Mouse (Mus musculus): Measurements from ENCODE around the gene Cpsf2. TPM values are rescaled to one million over a fixed set of nuclear protein-coding genes. Genes with fewer than 3 reads are reported as not detected.

Cpsf2 gene
- polyA plus RNA-seq, 1 experiment from 2014 or later = 38.1 TPM

DNA sequence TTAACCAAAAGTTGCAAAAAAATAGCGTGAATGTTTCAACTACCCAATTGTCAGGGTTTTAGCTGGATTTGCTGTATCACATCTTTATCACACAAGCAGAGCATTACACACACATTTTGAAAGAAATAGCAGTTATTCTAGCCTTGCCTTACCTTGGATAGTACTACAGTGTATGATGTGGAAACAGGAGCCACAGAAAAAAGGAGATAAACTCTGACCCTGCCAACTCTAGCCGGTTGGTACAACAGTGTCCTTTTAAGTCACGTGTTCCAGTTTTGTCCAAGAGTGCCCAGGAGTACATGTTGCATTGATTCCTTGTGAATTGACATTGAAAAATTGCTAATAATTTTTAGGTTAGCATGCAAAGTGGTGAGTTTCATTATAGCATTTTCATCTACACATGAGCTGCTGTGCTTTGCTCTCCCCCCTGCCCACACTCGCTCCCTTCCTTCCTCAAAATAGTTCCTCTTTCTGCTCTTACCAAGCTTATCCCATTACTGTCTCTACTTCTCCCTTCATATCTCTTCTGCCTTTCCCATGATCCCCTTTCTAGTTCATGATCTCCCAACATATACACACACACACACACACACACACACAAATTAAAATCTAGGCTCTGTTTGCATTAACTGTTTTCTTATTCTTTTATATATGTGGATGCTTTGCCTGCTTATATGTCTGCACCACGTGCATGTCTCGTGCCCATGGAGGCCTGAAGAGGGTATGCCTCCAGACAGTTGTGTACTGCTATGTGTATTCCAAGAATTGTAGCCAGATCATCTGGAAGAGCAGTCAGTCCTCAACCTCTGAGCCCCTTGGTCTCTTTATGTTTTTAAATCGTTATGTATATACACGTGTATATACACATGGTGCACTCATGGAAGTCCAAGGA, 19.0 kb downstream of the Cpsf2 start:
- ATAC-seq (no peak), DNase-seq (ENCODE audit: low spot score) (no peak)
- Histone ChIP-seq H3K4me2 (ENCODE audit: low read length) (no peak overlapping the region), H3K9ac (ENCODE audit: low read length) (no peak overlapping the region), H3K36me3 (ENCODE audit: control insufficient read depth, insufficient read depth, low read length) (peaks cover 77% of the 10 kb centered on the region), H3K27ac (ENCODE audit: low read depth, low read length) (no peak overlapping the region), H3K9me3 (replicated peaks; ENCODE audit: control insufficient read depth, low read length) (no peaks in the 10 kb centered on the region), H3K4me3 (ENCODE audit: low read depth, low read length) (no peak overlapping the region), H3K27me3 (replicated peaks; ENCODE audit: control insufficient read depth, insufficient read depth, low read length) (no peaks in the 10 kb centered on the region), H3K4me1 (ENCODE audit: control insufficient read depth, insufficient read depth, low read length) (no peaks in the 10 kb centered on the region)
- 92% methylated on average over 8 of the region's 8 CpGs for WGBS

- Histone ChIP-seq H3K27me3 (replicated peaks; ENCODE audit: control insufficient read depth, insufficient read depth, low read length) (no peaks in the 10 kb centered on the region), H3K9ac (ENCODE audit: low read length) (no peak overlapping the region), H3K36me3 (ENCODE audit: control insufficient read depth, insufficient read depth, low read length) (peaks cover 80% of the 10 kb centered on the region), H3K27ac (ENCODE audit: low read depth, low read length) (no peak overlapping the region), H3K4me3 (ENCODE audit: low read depth, low read length) (no peak overlapping the region), H3K4me1 (ENCODE audit: control insufficient read depth, insufficient read depth, low read length) (no peaks in the 10 kb centered on the region), H3K9me3 (replicated peaks; ENCODE audit: control insufficient read depth, low read length) (no peaks in the 10 kb centered on the region), H3K4me2 (ENCODE audit: low read length) (no peak overlapping the region)
- DNase-seq (ENCODE audit: low spot score) (no peak), ATAC-seq (no peak)
- 96% methylated on average over 5 of the region's 5 CpGs for WGBS
Observed at GRCm38 (mm10) chr12:101998929-101999328, 23.1 kb downstream of the Cpsf2 start.

- ATAC-seq (no peak), DNase-seq (ENCODE audit: low spot score) (no peak)
- whole genome bisulfite sequencing = 94% methylated on average over 11 of the region's 11 CpGs
- Histone ChIP-seq H3K27me3 (replicated peaks; ENCODE audit: control insufficient read depth, insufficient read depth, low read length) (no peaks in the 10 kb centered on the region), H3K9ac (ENCODE audit: low read length) (no peak overlapping the region), H3K27ac (ENCODE audit: low read depth, low read length) (no peak overlapping the region), H3K4me1 (ENCODE audit: control insufficient read depth, insufficient read depth, low read length) (no peaks in the 10 kb centered on the region), H3K9me3 (replicated peaks; ENCODE audit: control insufficient read depth, low read length) (no peaks in the 10 kb centered on the region), H3K4me3 (ENCODE audit: low read depth, low read length) (no peak overlapping the region), H3K4me2 (ENCODE audit: low read length) (no peak overlapping the region), H3K36me3 (ENCODE audit: control insufficient read depth, insufficient read depth, low read length) (peaks cover 86% of the 10 kb centered on the region)
Observed at GRCm38 (mm10) chr12:102000785-102001184, 25.0 kb downstream of the Cpsf2 start.

DNA sequence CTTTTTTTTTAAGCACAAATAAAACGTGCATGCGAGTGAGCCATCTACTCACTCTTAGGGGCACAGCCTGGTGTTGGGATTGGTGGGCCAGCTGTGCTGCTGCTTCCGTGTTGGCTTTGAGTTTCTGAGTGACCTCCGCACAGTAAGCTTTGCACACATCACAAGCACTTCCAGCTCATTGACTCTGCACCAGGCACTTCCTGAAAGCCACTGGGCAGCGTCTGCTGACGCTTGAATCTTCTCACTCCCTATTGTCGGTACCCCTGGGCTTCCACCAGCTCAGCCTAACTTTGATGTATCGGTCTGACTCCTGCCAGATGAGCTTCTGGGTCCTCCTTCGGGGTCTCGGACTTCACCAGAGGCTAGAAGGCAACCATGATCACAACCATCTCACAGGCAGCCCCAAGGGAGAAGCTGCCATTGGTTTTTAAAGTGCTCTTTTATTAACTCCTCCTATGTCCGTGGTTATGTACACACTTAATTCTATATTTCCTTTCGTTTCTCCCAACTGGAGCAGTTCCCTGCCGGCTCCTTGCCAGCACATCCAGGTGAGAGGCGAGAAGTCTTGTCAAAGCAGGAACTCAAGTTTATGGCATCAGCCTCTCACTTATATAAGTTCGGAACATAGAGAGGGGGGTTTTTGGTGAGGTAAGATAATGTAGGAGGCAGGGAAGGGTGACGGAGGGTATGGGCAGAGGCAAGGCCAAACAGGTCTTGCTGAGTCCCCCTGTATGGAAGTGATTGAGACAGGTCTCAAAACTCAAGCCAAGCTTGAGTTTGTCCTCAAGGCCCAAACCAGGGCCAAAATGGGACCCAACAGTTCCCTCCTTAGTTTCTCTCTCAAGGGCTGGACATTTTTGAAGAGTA, 32.6 kb downstream of the Cpsf2 start:
- WGBS = 93% methylated on average over 16 of the region's 16 CpGs
- no peaks in the 10 kb centered on the region for H3K27me3 ChIP-seq (replicated peaks; ENCODE audit: control insufficient read depth, insufficient read depth, low read length)
- no peaks in the 10 kb centered on the region for H3K4me1 ChIP-seq (ENCODE audit: control insufficient read depth, insufficient read depth, low read length)
- no peak overlapping the region for H3K27ac ChIP-seq (ENCODE audit: low read depth, low read length)
- H3K4me3 ChIP-seq (ENCODE audit: low read depth, low read length) = no peak overlapping the region
- ATAC-seq = no peak
- H3K4me2 ChIP-seq (ENCODE audit: low read length) = no peak overlapping the region
- H3K9me3 ChIP-seq (replicated peaks; ENCODE audit: control insufficient read depth, low read length) = no peaks in the 10 kb centered on the region
- peaks cover 28% of the 10 kb centered on the region for H3K36me3 ChIP-seq (ENCODE audit: control insufficient read depth, insufficient read depth, low read length)
- no peak for DNase-seq (ENCODE audit: low spot score)
- H3K9ac ChIP-seq (ENCODE audit: low read length) = no peak overlapping the region

- Histone ChIP-seq H3K4me2 (ENCODE audit: low read length) (no peak overlapping the region), H3K4me1 (ENCODE audit: control insufficient read depth, insufficient read depth, low read length) (no peaks in the 10 kb centered on the region), H3K27me3 (replicated peaks; ENCODE audit: control insufficient read depth, insufficient read depth, low read length) (no peaks in the 10 kb centered on the region), H3K9me3 (replicated peaks; ENCODE audit: control insufficient read depth, low read length) (no peaks in the 10 kb centered on the region), H3K9ac (ENCODE audit: low read length) (no peak overlapping the region), H3K36me3 (ENCODE audit: control insufficient read depth, insufficient read depth, low read length) (peaks cover 16% of the 10 kb centered on the region), H3K27ac (ENCODE audit: low read depth, low read length) (no peak overlapping the region), H3K4me3 (ENCODE audit: low read depth, low read length) (no peak overlapping the region)
- WGBS = 91% methylated on average over 6 of the region's 6 CpGs
- ATAC-seq (no peak), DNase-seq (ENCODE audit: low spot score) (no peak)
Observed at GRCm38 (mm10) chr12:102009551-102009950, 33.8 kb downstream of the Cpsf2 start.

GRCm38 (mm10) chr12:102014411-102014810, 38.6 kb downstream of the Cpsf2 start:
- H3K9ac ChIP-seq (ENCODE audit: low read length) = no peak overlapping the region
- no peak for ATAC-seq
- no peaks in the 10 kb centered on the region for H3K9me3 ChIP-seq (replicated peaks; ENCODE audit: control insufficient read depth, low read length)
- no peaks in the 10 kb centered on the region for H3K36me3 ChIP-seq (ENCODE audit: control insufficient read depth, insufficient read depth, low read length)
- 84% methylated on average over 5 of the region's 5 CpGs for WGBS
- H3K4me1 ChIP-seq (ENCODE audit: control insufficient read depth, insufficient read depth, low read length) = no peaks in the 10 kb centered on the region
- no peak overlapping the region for H3K4me2 ChIP-seq (ENCODE audit: low read length)
- no peaks in the 10 kb centered on the region for H3K27me3 ChIP-seq (replicated peaks; ENCODE audit: control insufficient read depth, insufficient read depth, low read length)
- no peak overlapping the region for H3K27ac ChIP-seq (ENCODE audit: low read depth, low read length)
- H3K4me3 ChIP-seq (ENCODE audit: low read depth, low read length) = no peak overlapping the region
- DNase-seq (ENCODE audit: low spot score) = no peak

GRCm38 (mm10) chr12:102015127-102015526, 39.3 kb downstream of the Cpsf2 start:
- H3K27ac ChIP-seq (ENCODE audit: low read depth, low read length) = no peak overlapping the region
- WGBS = 89% methylated on average over 6 of the region's 6 CpGs
- H3K9me3 ChIP-seq (replicated peaks; ENCODE audit: control insufficient read depth, low read length) = no peaks in the 10 kb centered on the region
- H3K27me3 ChIP-seq (replicated peaks; ENCODE audit: control insufficient read depth, insufficient read depth, low read length) = no peaks in the 10 kb centered on the region
- no peak overlapping the region for H3K4me2 ChIP-seq (ENCODE audit: low read length)
- no peak overlapping the region for H3K4me3 ChIP-seq (ENCODE audit: low read depth, low read length)
- DNase-seq (ENCODE audit: low spot score) (no peak), ATAC-seq (no peak)
- H3K36me3 ChIP-seq (ENCODE audit: control insufficient read depth, insufficient read depth, low read length) = no peaks in the 10 kb centered on the region
- no peak overlapping the region for H3K9ac ChIP-seq (ENCODE audit: low read length)
- no peaks in the 10 kb centered on the region for H3K4me1 ChIP-seq (ENCODE audit: control insufficient read depth, insufficient read depth, low read length)

- Histone ChIP-seq H3K27me3 (replicated peaks; ENCODE audit: control insufficient read depth, insufficient read depth, low read length) (no peaks in the 10 kb centered on the region), H3K9ac (ENCODE audit: low read length) (no peak overlapping the region), H3K27ac (ENCODE audit: low read depth, low read length) (no peak overlapping the region), H3K4me2 (ENCODE audit: low read length) (no peak overlapping the region), H3K4me1 (ENCODE audit: control insufficient read depth, insufficient read depth, low read length) (no peaks in the 10 kb centered on the region), H3K9me3 (replicated peaks; ENCODE audit: control insufficient read depth, low read length) (no peaks in the 10 kb centered on the region), H3K4me3 (ENCODE audit: low read depth, low read length) (no peak overlapping the region), H3K36me3 (ENCODE audit: control insufficient read depth, insufficient read depth, low read length) (no peaks in the 10 kb centered on the region)
- WGBS = 82% methylated on average over 6 of the region's 6 CpGs
- DNase-seq (ENCODE audit: low spot score) (peak; percentile 64), ATAC-seq (peak; percentile 48; the same call in 1 of the 2 replicates)
Observed at GRCm38 (mm10) chr12:102021923-102022322, 46.1 kb downstream of the Cpsf2 start.

GRCm38 (mm10) chr12:102029184-102029583, 53.4 kb downstream of the Cpsf2 start:
- no peaks in the 10 kb centered on the region for H3K36me3 ChIP-seq (ENCODE audit: control insufficient read depth, insufficient read depth, low read length)
- H3K4me3 ChIP-seq (ENCODE audit: low read depth, low read length) = no peak overlapping the region
- no peak overlapping the region for H3K4me2 ChIP-seq (ENCODE audit: low read length)
- ATAC-seq (no peak), DNase-seq (ENCODE audit: low spot score) (no peak)
- H3K4me1 ChIP-seq (ENCODE audit: control insufficient read depth, insufficient read depth, low read length) = no peaks in the 10 kb centered on the region
- H3K27me3 ChIP-seq (replicated peaks; ENCODE audit: control insufficient read depth, insufficient read depth, low read length) = no peaks in the 10 kb centered on the region
- no peaks in the 10 kb centered on the region for H3K9me3 ChIP-seq (replicated peaks; ENCODE audit: control insufficient read depth, low read length)
- no peak overlapping the region for H3K9ac ChIP-seq (ENCODE audit: low read length)
- H3K27ac ChIP-seq (ENCODE audit: low read depth, low read length) = no peak overlapping the region
- WGBS = 49% methylated on average over 7 of the region's 7 CpGs
